Mouse (Mus musculus) heart, postnatal 0 days (tissue): Measurements from ENCODE around the gene Asf1b.

Experiments
- CTCF ChIP-seq: IDR thresholded peaks from 2 replicates; pipeline ENCODE4 v1.5.1; 2016; ENCODE audit warnings: antibody characterized with exemption, control low read depth, low read depth
- EP300 ChIP-seq: IDR thresholded peaks from 2 replicates; pipeline ENCODE4 v1.6.1; 2016; ENCODE audit warnings: antibody characterized with exemption, low read depth

DNA sequence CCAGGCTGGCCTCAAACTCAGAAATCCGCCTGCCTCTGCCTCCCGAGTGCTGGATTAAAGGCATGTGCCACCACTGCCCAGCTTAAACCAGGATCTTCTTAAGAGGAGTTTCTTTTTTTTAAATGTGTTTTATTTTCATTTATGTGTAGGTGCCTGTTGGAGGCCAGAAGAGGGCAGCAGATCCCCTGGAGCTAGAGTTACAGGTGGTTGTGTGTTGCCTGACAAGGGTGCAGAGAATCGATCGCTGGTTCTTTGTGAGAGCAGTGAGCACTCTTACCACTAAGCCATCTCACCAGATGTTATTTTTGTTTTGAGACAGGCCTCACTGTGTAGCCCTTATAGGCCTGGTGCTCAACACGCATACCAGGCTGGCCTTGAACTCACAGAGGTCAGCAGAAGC lies 60.5 kb downstream of the Asf1b start:
- TF ChIP-seq CTCF (no peak), EP300 (no peak)
